Mouse (Mus musculus) testis, adult 2 months (tissue): ENCODE measurements around the gene Optn.

ENCODE experiments used
- CTCF ChIP-seq: fragments of 200-500 bp; IDR thresholded peaks from 2 replicates; pipeline ENCODE4 v1.5.1; 2012; ENCODE audit warnings: low read depth, mild to moderate bottlenecking, inconsistent platforms, low read length, moderate library complexity; ENCODE audit not compliant: control insufficient read depth, insufficient read depth, insufficient replicate concordance
- POLR2A ChIP-seq: fragments of 200-500 bp; IDR thresholded peaks from 2 replicates; pipeline ENCODE4 v1.6.1; 2012; ENCODE audit warnings: low read depth, mild to moderate bottlenecking, inconsistent platforms, low read length, moderate library complexity; ENCODE audit not compliant: control insufficient read depth

GRCm38 (mm10) chr2:5047016-5047415, 16.8 kb downstream of the Optn start:
- no peak for TF ChIP-seq CTCF
- no peak for TF ChIP-seq POLR2A
